Mouse (Mus musculus): Measurements from ENCODE around the gene Trpc7. TPM values are rescaled to one million over a fixed set of nuclear protein-coding genes. Genes with fewer than 3 reads are reported as not detected.
A peak's percentile ranks its signal among the peaks of the same experiment; 100 is the strongest.

Trpc7 gene
- polyA plus RNA-seq, 1 experiment = 0.01 TPM

GRCm38 (mm10) chr13:56772592-56772991, 123.2 kb downstream of the Trpc7 start:
- H3K79me3 ChIP-seq (ENCODE audit: low read depth) = no peaks in the 10 kb centered on the region
- no peak overlapping the region for H3ac ChIP-seq (ENCODE audit: control insufficient read depth, insufficient read length, low read depth)
- TF ChIP-seq USF1 (IDR thresholded peaks at IDR 0.05; ENCODE audit: low read depth) (no peak), MAX (IDR thresholded peaks at IDR 0.05) (no peak), MYOG (IDR thresholded peaks at IDR 0.05; ENCODE audit: control insufficient read depth, extremely low read depth, insufficient read length) (no peak), CTCF (IDR thresholded peaks at IDR 0.05; ENCODE audit: control insufficient read depth, insufficient read depth, insufficient read length) (peak; percentile 21), CEBPB (IDR thresholded peaks at IDR 0.05; ENCODE audit: low read depth) (no peak), MYOD1 (IDR thresholded peaks at IDR 0.05; ENCODE audit: control insufficient read depth, insufficient read length, low read depth) (no peak)
- H3K79me2 ChIP-seq (ENCODE audit: control insufficient read depth, insufficient read depth) = no peaks in the 10 kb centered on the region
- H3K36me3 ChIP-seq (ENCODE audit: control insufficient read depth, insufficient read depth) = no peaks in the 10 kb centered on the region
- H3K4me3 ChIP-seq (ENCODE audit: insufficient read depth, poor library complexity, severe bottlenecking) = no peak overlapping the region
- no peaks in the 10 kb centered on the region for H3K27me3 ChIP-seq (ENCODE audit: control insufficient read depth, insufficient read depth, insufficient read length)

GRCm38 (mm10) chr13:56770786-56771185, 125.0 kb downstream of the Trpc7 start:
- Histone ChIP-seq H3ac (ENCODE audit: control insufficient read depth, insufficient read length, low read depth) (no peak overlapping the region), H3K79me3 (ENCODE audit: low read depth) (no peaks in the 10 kb centered on the region), H3K79me2 (ENCODE audit: control insufficient read depth, insufficient read depth) (no peaks in the 10 kb centered on the region), H3K4me3 (ENCODE audit: insufficient read depth, poor library complexity, severe bottlenecking) (no peak overlapping the region), H3K36me3 (ENCODE audit: control insufficient read depth, insufficient read depth) (no peaks in the 10 kb centered on the region), H3K27me3 (ENCODE audit: control insufficient read depth, insufficient read depth, insufficient read length) (no peaks in the 10 kb centered on the region)
- no peak for TF ChIP-seq USF1 (IDR thresholded peaks at IDR 0.05; ENCODE audit: low read depth)
- no peak for TF ChIP-seq FOSL1 (IDR thresholded peaks at IDR 0.05; ENCODE audit: insufficient read depth, low read length, poor library complexity, severe bottlenecking)
- TF ChIP-seq MYOD1 (IDR thresholded peaks at IDR 0.05; ENCODE audit: control insufficient read depth, insufficient read length, low read depth) = no peak

- H3K79me2 ChIP-seq (ENCODE audit: control insufficient read depth, insufficient read depth) = no peaks in the 10 kb centered on the region
- no peak for TF ChIP-seq MYOG (IDR thresholded peaks at IDR 0.05; ENCODE audit: control insufficient read depth, extremely low read depth, insufficient read length)
- TF ChIP-seq MAX (IDR thresholded peaks at IDR 0.05) = no peak
- no peak for TF ChIP-seq FOSL1 (IDR thresholded peaks at IDR 0.05; ENCODE audit: insufficient read depth, low read length, poor library complexity, severe bottlenecking)
- no peak for TF ChIP-seq CEBPB (IDR thresholded peaks at IDR 0.05; ENCODE audit: low read depth)
- no peak for TF ChIP-seq MYOD1 (IDR thresholded peaks at IDR 0.05; ENCODE audit: control insufficient read depth, insufficient read length, low read depth)
- no peak for TF ChIP-seq CTCF (IDR thresholded peaks at IDR 0.05; ENCODE audit: control insufficient read depth, insufficient read depth, insufficient read length)
- TF ChIP-seq USF1 (IDR thresholded peaks at IDR 0.05; ENCODE audit: low read depth) = no peak
- H3K79me3 ChIP-seq (ENCODE audit: low read depth) = no peaks in the 10 kb centered on the region
- H3K36me3 ChIP-seq (ENCODE audit: control insufficient read depth, insufficient read depth) = no peaks in the 10 kb centered on the region
- H3K4me3 ChIP-seq (ENCODE audit: insufficient read depth, poor library complexity, severe bottlenecking) = no peak overlapping the region
- no peaks in the 10 kb centered on the region for H3K27me3 ChIP-seq (ENCODE audit: control insufficient read depth, insufficient read depth, insufficient read length)
- no peak overlapping the region for H3ac ChIP-seq (ENCODE audit: control insufficient read depth, insufficient read length, low read depth)
Measured at GRCm38 (mm10) chr13:56770136-56770578, 125.6 kb downstream of the Trpc7 start.

GRCm38 (mm10) chr13:56769431-56769830, 126.4 kb downstream of the Trpc7 start:
- TF ChIP-seq CEBPB (IDR thresholded peaks at IDR 0.05; ENCODE audit: low read depth) (no peak), CTCF (IDR thresholded peaks at IDR 0.05; ENCODE audit: control insufficient read depth, insufficient read depth, insufficient read length) (no peak), MYOG (IDR thresholded peaks at IDR 0.05; ENCODE audit: control insufficient read depth, extremely low read depth, insufficient read length) (no peak), USF1 (IDR thresholded peaks at IDR 0.05; ENCODE audit: low read depth) (no peak), MAX (IDR thresholded peaks at IDR 0.05) (no peak), MYOD1 (IDR thresholded peaks at IDR 0.05; ENCODE audit: control insufficient read depth, insufficient read length, low read depth) (no peak), FOSL1 (IDR thresholded peaks at IDR 0.05; ENCODE audit: insufficient read depth, low read length, poor library complexity, severe bottlenecking) (no peak)
- Histone ChIP-seq H3K36me3 (ENCODE audit: control insufficient read depth, insufficient read depth) (no peaks in the 10 kb centered on the region), H3K79me3 (ENCODE audit: low read depth) (no peaks in the 10 kb centered on the region), H3ac (ENCODE audit: control insufficient read depth, insufficient read length, low read depth) (no peak overlapping the region), H3K79me2 (ENCODE audit: control insufficient read depth, insufficient read depth) (no peaks in the 10 kb centered on the region), H3K27me3 (ENCODE audit: control insufficient read depth, insufficient read depth, insufficient read length) (no peaks in the 10 kb centered on the region), H3K4me3 (ENCODE audit: insufficient read depth, poor library complexity, severe bottlenecking) (no peak overlapping the region)

- Histone ChIP-seq H3K27me3 (ENCODE audit: control insufficient read depth, insufficient read depth, insufficient read length) (no peaks in the 10 kb centered on the region), H3K79me2 (ENCODE audit: control insufficient read depth, insufficient read depth) (no peaks in the 10 kb centered on the region), H3K36me3 (ENCODE audit: control insufficient read depth, insufficient read depth) (no peaks in the 10 kb centered on the region), H3K79me3 (ENCODE audit: low read depth) (no peaks in the 10 kb centered on the region), H3ac (ENCODE audit: control insufficient read depth, insufficient read length, low read depth) (no peak overlapping the region), H3K4me3 (ENCODE audit: insufficient read depth, poor library complexity, severe bottlenecking) (no peak overlapping the region)
- TF ChIP-seq MAX (IDR thresholded peaks at IDR 0.05) = no peak
- no peak for TF ChIP-seq USF1 (IDR thresholded peaks at IDR 0.05; ENCODE audit: low read depth)
- TF ChIP-seq MYOG (IDR thresholded peaks at IDR 0.05; ENCODE audit: control insufficient read depth, extremely low read depth, insufficient read length) = no peak
- TF ChIP-seq CEBPB (IDR thresholded peaks at IDR 0.05; ENCODE audit: low read depth) = no peak
- TF ChIP-seq MYOD1 (IDR thresholded peaks at IDR 0.05; ENCODE audit: control insufficient read depth, insufficient read length, low read depth) = no peak
- no peak for TF ChIP-seq CTCF (IDR thresholded peaks at IDR 0.05; ENCODE audit: control insufficient read depth, insufficient read depth, insufficient read length)
- TF ChIP-seq FOSL1 (IDR thresholded peaks at IDR 0.05; ENCODE audit: insufficient read depth, low read length, poor library complexity, severe bottlenecking) = no peak
Measured at GRCm38 (mm10) chr13:56766211-56766610, 129.6 kb downstream of the Trpc7 start.
